In genomic region chr6:147741446-147741845, GRCm38 (mm10) we compare ENCODE assay signal across 19 mouse cellular contexts.
DNase-seq lines count a peak whose midpoint lies in the region; ATAC-seq lines count a peak whose summit lies in the region.
"Had no signal": no experiment of that assay in that cellular context is flagged by ENCODE, and none has a peak within 500 bp of the region (broad histone marks: within the 10 kb centered on the region; RNA-seq: fewer than 3 reads in every experiment).

No protein-coding gene starts in this region.

- no peak overlapping the region for H3K27ac ChIP-seq in heart, embryonic 11.5 days (ENCODE audit: low read depth, low read length)
- H3K27ac ChIP-seq: midbrain, embryonic 12.5 days; neural tube, embryonic 13.5 days; stomach, postnatal 0 days had no signal

- peaks cover 4% of the 10 kb centered on the region; the same call in 1 of the 2 replicates for H3K4me1 ChIP-seq in heart, embryonic 11.5 days (ENCODE audit: control insufficient read depth, insufficient read depth, low read length)
- H3K4me1 ChIP-seq: midbrain, embryonic 12.5 days; neural tube, embryonic 13.5 days had no signal

- no peaks in the 10 kb centered on the region for H3K9me3 ChIP-seq in heart, embryonic 11.5 days (replicated peaks; ENCODE audit: control insufficient read depth, low read length)
- H3K9me3 ChIP-seq: midbrain, embryonic 12.5 days; neural tube, embryonic 13.5 days had no signal

- H3K36me3 ChIP-seq in heart, embryonic 11.5 days (ENCODE audit: control insufficient read depth, insufficient read depth, low read length), result no peaks in the 10 kb centered on the region
- H3K36me3 ChIP-seq: midbrain, embryonic 12.5 days; neural tube, embryonic 13.5 days had no signal

- WGBS in heart, embryonic 11.5 days (ENCODE audit: insufficient replicate concordance), result 85% methylated on average over 7 of the region's 7 CpGs

- DNase-seq in heart, adult 11 months, result peak; percentile 65
- peak; percentile 12 for DNase-seq in urinary bladder, postnatal 25 days (ENCODE audit: low spot score)
- DNase-seq in urinary bladder, adult 2 months (ENCODE audit: low spot score), result no peak
- peak; percentile 56 for DNase-seq in layer of hippocampus, adult 9-11 months
- DNase-seq in ovary, postnatal 36 days (ENCODE audit: low spot score), result no peak
- no peak for DNase-seq in spleen, postnatal 4 days (ENCODE audit: low spot score in 2 of 2)
- DNase-seq: cerebellum, adult 9-10 months; heart, postnatal 10 days; kidney, postnatal 14 days; liver; lung, postnatal 14 days had no signal

- no peak overlapping the region for H3K4me3 ChIP-seq in heart, embryonic 11.5 days (ENCODE audit: low read depth, low read length)
- H3K4me3 ChIP-seq: midbrain, embryonic 12.5 days; neural tube, embryonic 13.5 days had no signal

- H3K9ac ChIP-seq in heart, embryonic 11.5 days (ENCODE audit: low read depth, low read length), result no peak overlapping the region
- H3K9ac ChIP-seq: midbrain, embryonic 12.5 days; neural tube, embryonic 13.5 days had no signal

- ATAC-seq in heart, embryonic 11.5 days (replicated peaks; ENCODE audit: insufficient number of reproducible peaks, low FRiP score, low TSS enrichment), result no peak
- no peak for ATAC-seq in erythroid progenitor cell, adult 5-6 weeks (replicated peaks; ENCODE audit: low FRiP score, poor library complexity, severe bottlenecking)
- ATAC-seq: CD4-positive, CD25-positive, alpha-beta regulatory T cell, adult 4 months; forebrain, embryonic 14.5 days; Patski had no signal

- H3K4me2 ChIP-seq in heart, embryonic 11.5 days, result no peak overlapping the region
- H3K4me2 ChIP-seq: midbrain, embryonic 12.5 days; neural tube, embryonic 13.5 days had no signal

- no peaks in the 10 kb centered on the region for H3K27me3 ChIP-seq in heart, embryonic 11.5 days (ENCODE audit: control insufficient read depth, insufficient read depth, low read length)
- H3K27me3 ChIP-seq: midbrain, embryonic 12.5 days; neural tube, embryonic 13.5 days; Patski had no signal

Comparison
In these comparisons a context has a peak if more than half of its experiments do, and no peak if none do; other contexts are left out.
1. DNase-seq: peak in heart, adult 11 months (single experiment), urinary bladder, postnatal 25 days (single experiment) and layer of hippocampus, adult 9-11 months (single experiment); none in urinary bladder, adult 2 months (single experiment), ovary, postnatal 36 days (single experiment) and spleen, postnatal 4 days (0 of 2).